Mouse (Mus musculus): ENCODE measurements at regions not wholly inside any gene's neighbourhood (a gene's known extent, or its start where the extent isn't known, plus 50 kb on each side); places are given as distances from the start of the nearest gene placed in this dataset.

GRCm38 (mm10) chr8:8519772-8520191 lies 141.3 kb downstream of the Efnb2 start:
- no peaks in the 10 kb centered on the region for H3K27me3 ChIP-seq (ENCODE audit: control insufficient read depth, insufficient read depth, low read length)
- H3K4me1 ChIP-seq (ENCODE audit: control insufficient read depth, insufficient read depth, low read length): no peaks in the 10 kb centered on the region
- no peak overlapping the region for H3K27ac ChIP-seq (ENCODE audit: low read length)
- no peak overlapping the region for H3K9ac ChIP-seq (ENCODE audit: low read length)
- no peaks in the 10 kb centered on the region for H3K36me3 ChIP-seq (ENCODE audit: control insufficient read depth, insufficient read depth, low read length)
- H3K4me2 ChIP-seq (ENCODE audit: low read depth, low read length): no peak overlapping the region
- 88% methylated on average over 3 of the region's 3 CpGs for whole genome bisulfite sequencing
- no peak for ATAC-seq (ENCODE audit: insufficient read depth, low FRiP score)
- no peaks in the 10 kb centered on the region for H3K9me3 ChIP-seq (replicated peaks; ENCODE audit: control insufficient read depth, low read length)
- H3K4me3 ChIP-seq (replicated peaks; ENCODE audit: low read length): no peak overlapping the region

- Histone ChIP-seq H3K4me2 (ENCODE audit: low read depth, low read length) (no peak overlapping the region), H3K27ac (ENCODE audit: low read length) (no peak overlapping the region), H3K4me1 (ENCODE audit: control insufficient read depth, insufficient read depth, low read length) (no peaks in the 10 kb centered on the region), H3K4me3 (replicated peaks; ENCODE audit: low read length) (no peak overlapping the region), H3K27me3 (ENCODE audit: control insufficient read depth, insufficient read depth, low read length) (no peaks in the 10 kb centered on the region), H3K36me3 (ENCODE audit: control insufficient read depth, insufficient read depth, low read length) (no peaks in the 10 kb centered on the region), H3K9ac (ENCODE audit: low read length) (no peak overlapping the region), H3K9me3 (replicated peaks; ENCODE audit: control insufficient read depth, low read length) (no peaks in the 10 kb centered on the region)
- no peak for ATAC-seq (ENCODE audit: insufficient read depth, low FRiP score)
- 68% methylated on average over 2 of the region's 2 CpGs for WGBS
These were observed 143.4 kb downstream of the Efnb2 start for GRCm38 (mm10) chr8:8517599-8517998.

DNA sequence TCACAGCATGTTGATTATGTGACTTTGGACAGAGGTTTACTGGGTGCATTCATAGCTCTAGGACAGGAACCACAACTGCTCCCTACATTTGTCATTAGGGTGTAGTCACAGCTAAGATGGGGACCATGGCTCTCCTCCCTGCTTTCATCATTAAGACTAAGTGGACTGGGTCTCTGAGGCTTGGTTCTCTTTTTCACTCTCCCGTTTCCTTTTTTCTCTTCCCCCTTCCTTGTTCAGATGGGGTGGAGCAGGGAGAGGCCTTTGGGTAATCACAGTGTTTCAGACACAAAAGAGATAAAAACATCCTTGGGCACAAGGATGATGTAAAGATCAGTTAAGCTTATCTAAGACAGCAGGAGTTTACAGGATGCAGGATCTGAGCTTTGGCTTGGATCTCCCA lies 144.8 kb downstream of the Efnb2 start:
- no peak overlapping the region for H3K4me2 ChIP-seq (ENCODE audit: low read depth, low read length)
- no peak overlapping the region for H3K4me3 ChIP-seq (replicated peaks; ENCODE audit: low read length)
- H3K4me1 ChIP-seq (ENCODE audit: control insufficient read depth, insufficient read depth, low read length): no peaks in the 10 kb centered on the region
- no peak overlapping the region for H3K27ac ChIP-seq (ENCODE audit: low read length)
- no peak overlapping the region for H3K9ac ChIP-seq (ENCODE audit: low read length)
- no peaks in the 10 kb centered on the region for H3K36me3 ChIP-seq (ENCODE audit: control insufficient read depth, insufficient read depth, low read length)
- no peaks in the 10 kb centered on the region for H3K9me3 ChIP-seq (replicated peaks; ENCODE audit: control insufficient read depth, low read length)
- no peaks in the 10 kb centered on the region for H3K27me3 ChIP-seq (ENCODE audit: control insufficient read depth, insufficient read depth, low read length)
- 50% methylated on average over 1 of the region's 1 CpGs for WGBS
- no peak for ATAC-seq (ENCODE audit: insufficient read depth, low FRiP score)

DNA sequence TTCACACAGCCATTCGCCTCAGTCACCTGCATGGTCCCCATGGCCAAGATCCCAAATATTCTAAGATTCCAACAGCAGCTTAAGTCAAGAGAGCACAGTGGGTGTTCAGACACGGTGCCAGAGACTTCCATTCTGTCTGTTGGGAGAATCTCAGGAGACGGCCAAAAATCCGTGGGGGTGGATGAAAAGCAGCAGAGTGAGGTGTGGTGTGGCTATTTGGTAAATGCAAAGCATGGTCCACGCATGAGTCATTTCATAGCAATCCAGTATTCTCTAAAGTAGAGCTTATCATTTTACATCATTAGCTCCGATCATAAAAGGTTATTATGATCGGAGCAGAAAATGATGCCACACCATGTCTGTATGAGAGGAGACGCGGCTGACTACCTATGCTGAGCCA lies 161.1 kb downstream of the Efnb2 start:
- ATAC-seq (ENCODE audit: insufficient read depth, low FRiP score): no peak
- WGBS: 88% methylated on average over 9 of the region's 9 CpGs
- peaks cover 8% of the 10 kb centered on the region; the same call in 1 of the 2 replicates for H3K4me1 ChIP-seq (ENCODE audit: control insufficient read depth, insufficient read depth, low read length)

DNA sequence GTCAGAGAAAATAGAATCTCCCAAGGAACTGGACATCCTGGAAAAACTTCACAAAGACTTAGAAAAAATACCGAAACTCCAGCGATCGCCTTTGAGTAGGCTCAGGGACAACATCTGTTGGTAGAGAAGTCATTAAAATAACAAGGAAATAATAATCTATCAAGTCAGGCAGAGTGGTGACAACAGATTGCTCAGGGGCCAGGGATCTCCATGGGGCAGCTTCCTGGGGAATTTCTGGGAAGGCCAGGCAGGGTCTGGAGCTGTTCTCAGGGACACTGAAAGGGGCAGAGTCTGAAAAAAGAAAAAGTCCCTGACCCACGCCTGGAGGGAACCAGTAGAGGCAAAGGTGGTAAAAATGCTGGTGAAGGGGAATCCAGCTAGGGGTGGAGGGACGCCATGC lies 162.3 kb downstream of the Efnb2 start:
- Histone ChIP-seq H3K27ac (ENCODE audit: low read length) (no peak overlapping the region), H3K9ac (ENCODE audit: low read length) (no peak overlapping the region), H3K4me1 (ENCODE audit: control insufficient read depth, insufficient read depth, low read length) (peaks cover 8% of the 10 kb centered on the region; the same call in 1 of the 2 replicates), H3K4me2 (ENCODE audit: low read depth, low read length) (no peak overlapping the region), H3K4me3 (replicated peaks; ENCODE audit: low read length) (no peak overlapping the region), H3K9me3 (replicated peaks; ENCODE audit: control insufficient read depth, low read length) (no peaks in the 10 kb centered on the region), H3K27me3 (ENCODE audit: control insufficient read depth, insufficient read depth, low read length) (no peaks in the 10 kb centered on the region), H3K36me3 (ENCODE audit: control insufficient read depth, insufficient read depth, low read length) (no peaks in the 10 kb centered on the region)
- 64% methylated on average over 5 of the region's 5 CpGs for WGBS
- no peak for ATAC-seq (ENCODE audit: insufficient read depth, low FRiP score)

More for the DNA sequence above, 161.1 kb downstream of the Efnb2 start:
- Histone ChIP-seq H3K27me3 (ENCODE audit: control insufficient read depth, insufficient read depth, low read length) (no peaks in the 10 kb centered on the region), H3K27ac (ENCODE audit: low read length) (no peak overlapping the region), H3K9ac (ENCODE audit: low read length) (no peak overlapping the region), H3K4me3 (replicated peaks; ENCODE audit: low read length) (no peak overlapping the region), H3K9me3 (replicated peaks; ENCODE audit: control insufficient read depth, low read length) (no peaks in the 10 kb centered on the region), H3K36me3 (ENCODE audit: control insufficient read depth, insufficient read depth, low read length) (no peaks in the 10 kb centered on the region), H3K4me2 (ENCODE audit: low read depth, low read length) (no peak overlapping the region)

DNA sequence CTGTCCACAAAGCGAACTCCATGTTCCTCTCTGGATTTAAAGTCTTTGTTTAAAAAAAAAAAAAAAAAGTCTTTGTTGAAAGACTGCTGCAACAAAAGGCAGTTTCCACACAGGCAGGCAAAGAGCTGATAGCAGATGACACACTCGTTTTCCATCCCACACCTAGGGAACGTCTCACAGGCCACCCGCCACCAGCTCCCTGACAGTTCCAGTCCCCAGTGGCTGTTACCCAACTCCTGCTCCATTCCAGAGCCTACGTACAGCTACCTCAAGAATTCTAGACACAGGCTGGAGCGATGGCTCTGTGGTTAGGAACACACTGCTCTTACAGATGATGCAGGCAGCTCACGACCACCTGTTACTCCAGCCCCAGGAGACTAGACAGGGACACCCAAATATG lies 165.6 kb downstream of the Efnb2 start:
- Histone ChIP-seq H3K9ac (ENCODE audit: low read length) (no peak overlapping the region), H3K4me1 (ENCODE audit: control insufficient read depth, insufficient read depth, low read length) (peaks cover 8% of the 10 kb centered on the region; the same call in 1 of the 2 replicates), H3K9me3 (replicated peaks; ENCODE audit: control insufficient read depth, low read length) (no peaks in the 10 kb centered on the region), H3K27me3 (ENCODE audit: control insufficient read depth, insufficient read depth, low read length) (no peaks in the 10 kb centered on the region), H3K27ac (ENCODE audit: low read length) (no peak overlapping the region), H3K4me3 (replicated peaks; ENCODE audit: low read length) (no peak overlapping the region), H3K4me2 (ENCODE audit: low read depth, low read length) (no peak overlapping the region), H3K36me3 (ENCODE audit: control insufficient read depth, insufficient read depth, low read length) (no peaks in the 10 kb centered on the region)
- WGBS: 76% methylated on average over 7 of the region's 7 CpGs
- ATAC-seq (ENCODE audit: insufficient read depth, low FRiP score): no peak

DNA sequence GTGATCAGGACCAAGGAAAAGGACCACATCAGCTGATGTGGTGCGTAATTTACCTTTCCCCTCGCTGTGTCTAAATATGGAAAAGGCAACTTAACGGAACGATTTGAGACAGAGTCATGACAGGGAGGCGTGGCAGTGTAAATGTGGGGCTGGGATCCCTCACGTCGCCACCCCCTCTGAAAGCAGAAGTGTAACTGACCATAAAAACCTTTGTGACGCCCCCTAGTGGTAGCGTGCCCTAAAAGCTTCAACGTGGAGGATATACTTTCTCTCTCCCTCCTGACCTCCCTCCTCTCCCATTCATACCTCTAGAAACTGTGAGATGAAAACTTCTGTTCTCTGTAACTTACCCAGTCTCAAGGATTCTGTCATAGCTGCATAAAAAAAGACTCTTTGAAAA lies 166.8 kb downstream of the Efnb2 start:
- no peak overlapping the region for H3K27ac ChIP-seq (ENCODE audit: low read length)
- no peak for ATAC-seq (ENCODE audit: insufficient read depth, low FRiP score)

GRCm38 (mm10) chr8:8491908-8492307 lies 169.1 kb downstream of the Efnb2 start:
- Histone ChIP-seq H3K4me2 (ENCODE audit: low read depth, low read length) (no peak overlapping the region), H3K27me3 (ENCODE audit: control insufficient read depth, insufficient read depth, low read length) (no peaks in the 10 kb centered on the region), H3K36me3 (ENCODE audit: control insufficient read depth, insufficient read depth, low read length) (no peaks in the 10 kb centered on the region), H3K4me3 (replicated peaks; ENCODE audit: low read length) (no peak overlapping the region), H3K9me3 (replicated peaks; ENCODE audit: control insufficient read depth, low read length) (no peaks in the 10 kb centered on the region), H3K4me1 (ENCODE audit: control insufficient read depth, insufficient read depth, low read length) (peaks cover 15% of the 10 kb centered on the region), H3K9ac (ENCODE audit: low read length) (no peak overlapping the region), H3K27ac (ENCODE audit: low read length) (no peak overlapping the region)
- 89% methylated on average over 2 of the region's 2 CpGs for WGBS
- no peak for ATAC-seq (ENCODE audit: insufficient read depth, low FRiP score)

More for the DNA sequence above, 166.8 kb downstream of the Efnb2 start:
- 94% methylated on average over 10 of the region's 10 CpGs for WGBS
- no peaks in the 10 kb centered on the region for H3K36me3 ChIP-seq (ENCODE audit: control insufficient read depth, insufficient read depth, low read length)
- H3K9ac ChIP-seq (ENCODE audit: low read length): no peak overlapping the region
- no peak overlapping the region for H3K4me3 ChIP-seq (replicated peaks; ENCODE audit: low read length)
- H3K4me1 ChIP-seq (ENCODE audit: control insufficient read depth, insufficient read depth, low read length): peaks cover 12% of the 10 kb centered on the region; the same call in 1 of the 2 replicates
- H3K27me3 ChIP-seq (ENCODE audit: control insufficient read depth, insufficient read depth, low read length): no peaks in the 10 kb centered on the region
- H3K4me2 ChIP-seq (ENCODE audit: low read depth, low read length): no peak overlapping the region
- no peaks in the 10 kb centered on the region for H3K9me3 ChIP-seq (replicated peaks; ENCODE audit: control insufficient read depth, low read length)

DNA sequence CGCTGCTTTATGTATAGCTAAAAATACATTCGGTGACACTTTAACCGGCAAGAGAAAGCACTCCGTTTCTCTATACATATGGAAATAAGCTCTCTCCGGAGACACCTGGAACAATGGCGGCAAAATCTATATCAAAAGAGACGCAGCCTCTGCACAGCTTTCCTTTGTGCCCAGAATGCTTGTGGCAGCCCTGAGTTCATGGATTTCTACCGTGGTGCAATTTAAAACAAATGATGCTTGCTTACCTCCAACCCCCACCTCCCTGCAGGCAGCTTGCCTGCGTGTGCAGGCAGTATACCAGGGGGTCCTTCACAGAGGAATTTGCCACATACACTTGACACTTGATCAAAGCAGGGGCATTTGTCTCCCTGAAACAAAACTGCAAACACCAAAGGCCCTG lies 171.3 kb downstream of the Efnb2 start:
- no peak for ATAC-seq (ENCODE audit: insufficient read depth, low FRiP score)
- WGBS: 42% methylated on average over 9 of the region's 9 CpGs
- Histone ChIP-seq H3K9ac (ENCODE audit: low read length) (no peak overlapping the region), H3K9me3 (replicated peaks; ENCODE audit: control insufficient read depth, low read length) (no peaks in the 10 kb centered on the region), H3K4me1 (ENCODE audit: control insufficient read depth, insufficient read depth, low read length) (peaks cover 15% of the 10 kb centered on the region), H3K27me3 (ENCODE audit: control insufficient read depth, insufficient read depth, low read length) (no peaks in the 10 kb centered on the region), H3K4me2 (ENCODE audit: low read depth, low read length) (no peak overlapping the region), H3K36me3 (ENCODE audit: control insufficient read depth, insufficient read depth, low read length) (no peaks in the 10 kb centered on the region), H3K4me3 (replicated peaks; ENCODE audit: low read length) (no peak overlapping the region), H3K27ac (ENCODE audit: low read length) (no peak overlapping the region)

Measured in stomach, embryonic 16.5 days (tissue).